Mouse (Mus musculus) testis, adult 2 months (tissue): ENCODE data around the gene Ddx6.

ENCODE experiments used
- CTCF ChIP-seq: fragments of 200-500 bp; IDR thresholded peaks from 2 replicates; pipeline ENCODE4 v1.5.1; 2012; ENCODE audit warnings: low read depth, mild to moderate bottlenecking, inconsistent platforms, low read length, moderate library complexity; ENCODE audit not compliant: control insufficient read depth, insufficient read depth, insufficient replicate concordance
- POLR2A ChIP-seq: fragments of 200-500 bp; IDR thresholded peaks from 2 replicates; pipeline ENCODE4 v1.6.1; 2012; ENCODE audit warnings: low read depth, mild to moderate bottlenecking, inconsistent platforms, low read length, moderate library complexity; ENCODE audit not compliant: control insufficient read depth

- no peak for TF ChIP-seq CTCF
- no peak for TF ChIP-seq POLR2A
Measured at GRCm38 (mm10) chr9:44597742-44598141, 7.0 kb upstream of the Ddx6 start.
